Mouse (Mus musculus) myocyte (in vitro differentiated cells): ENCODE measurements around the gene Pcdh7.

Experiments
- CEBPB ChIP-seq: IDR thresholded peaks from 2 replicates; pipeline ENCODE4 v1.6.1; 2011; ENCODE audit warnings: mild to moderate bottlenecking, moderate library complexity; ENCODE audit not compliant: poor library complexity, insufficient read depth, severe bottlenecking
- E2F4 ChIP-seq: IDR thresholded peaks from one replicate; pipeline ENCODE4 v1.6.1; 2011; ENCODE audit warnings: mild to moderate bottlenecking, control low read depth, moderate library complexity; ENCODE audit not compliant: insufficient read depth
- MAX ChIP-seq: IDR thresholded peaks from one replicate; pipeline ENCODE4 v1.6.1; 2011; ENCODE audit warnings: low read depth, mild to moderate bottlenecking, control low read depth
- POLR2A ChIP-seq: IDR thresholded peaks from one replicate; pipeline ENCODE4 v1.6.1; 2011; ENCODE audit warnings: low read depth, mild to moderate bottlenecking, control low read depth, moderate library complexity; ENCODE audit not compliant: insufficient read length
- SRF ChIP-seq: IDR thresholded peaks from one replicate; pipeline ENCODE4 v1.6.1; 2011; ENCODE audit warnings: low read depth; ENCODE audit not compliant: control insufficient read depth, insufficient read length
- TCF12 ChIP-seq: IDR thresholded peaks from one replicate; pipeline ENCODE4 v1.6.1; 2011; ENCODE audit warnings: mild to moderate bottlenecking, control low read depth; ENCODE audit not compliant: poor library complexity, insufficient read depth, severe bottlenecking
- USF1 ChIP-seq: IDR thresholded peaks from one replicate; pipeline ENCODE4 v1.6.1; 2011; ENCODE audit warnings: low read depth, mild to moderate bottlenecking, control low read depth, moderate library complexity

- TF ChIP-seq POLR2A (no peak), MAX (no peak), CEBPB (no peak), TCF12 (no peak), E2F4 (no peak), USF1 (no peak), SRF (no peak)
Measured at GRCm38 (mm10) chr5:58175532-58175931, 457.8 kb downstream of the Pcdh7 start.
